Mouse (Mus musculus) hindbrain, embryonic 11.5 days (tissue): ENCODE measurements around the gene Mapk3. TPM values are rescaled to one million over a fixed set of nuclear protein-coding genes. Genes with fewer than 3 reads are reported as not detected.

Experiments used
- ATAC-seq: fragments of 200-750 bp; cut with Nextera tagmentation; 2 replicates; pipeline ENCODE4 v1.8.0; 2017; ENCODE audit warnings: mild to moderate bottlenecking, moderate TSS enrichment, moderate library complexity; ENCODE audit not compliant: low FRiP score
- DNase-seq: peaks from one replicate; pipeline ENCODE4 v3.0.0-alpha.2; 2015; ENCODE audit warnings: low spot score
- H3K27ac ChIP-seq: fragments of 300-500 bp; sonication (generic); 2 replicates; pipeline ENCODE4 v1.5.1; 2014; ENCODE audit warnings: mild to moderate bottlenecking, low read depth, low read length
- H3K27me3 ChIP-seq: fragments of 300-500 bp; sonication (generic); 2 replicates; pipeline ENCODE4 v1.6.1; 2014; ENCODE audit warnings: mild to moderate bottlenecking, low read length, moderate library complexity, mixed read lengths; ENCODE audit not compliant: control insufficient read depth, insufficient read depth
- H3K36me3 ChIP-seq: fragments of 300-500 bp; sonication (generic); 2 replicates; pipeline ENCODE4 v1.6.1; 2014; ENCODE audit warnings: mild to moderate bottlenecking, low read length, moderate library complexity, mixed read lengths; ENCODE audit not compliant: control insufficient read depth, insufficient read depth
- H3K4me1 ChIP-seq: fragments of 300-500 bp; sonication (generic); replicated peaks from 2 replicates; pipeline ENCODE4 v1.6.1; 2014; ENCODE audit warnings: low read length, mixed read lengths; ENCODE audit not compliant: control insufficient read depth, insufficient read depth
- H3K4me2 ChIP-seq: fragments of 300-500 bp; sonication (generic); replicated peaks from 2 replicates; pipeline ENCODE4 v1.6.1; 2014; ENCODE audit warnings: mild to moderate bottlenecking, low read depth, low read length
- H3K4me3 ChIP-seq: fragments of 300-500 bp; sonication (generic); 2 replicates; pipeline ENCODE4 v1.5.1; 2014; ENCODE audit warnings: low read depth, low read length
- H3K9ac ChIP-seq: fragments of 300-500 bp; sonication (generic); 2 replicates; pipeline ENCODE4 v1.6.1; 2014; ENCODE audit warnings: low read depth, low read length
- H3K9me3 ChIP-seq: fragments of 300-500 bp; sonication (generic); 2 replicates; pipeline ENCODE4 v1.6.1; 2016; ENCODE audit warnings: low read length; ENCODE audit not compliant: control insufficient read depth
- WGBS: fragments of 180-500 bp; shearing (Covaris S2); extraction: QIAGEN DNeasy Blood & Tissue Kit; methylation state at CpG from one replicate; pipeline ENCODE4 v1.1.7; 2014; 5-methylcytosine and 5-hydroxymethylcytosine counted together
- polyA plus RNA-seq: library from polyadenylated mRNA; unstranded; fragments of >200 nt; fragmentation: Nextera tagmentation; extraction: Ambion mirVana; gene quantifications from 2 replicates; pipeline ENCODE4 v1.2.1, GENCODE M21; 2014

The Mapk3 gene
- polyA plus RNA-seq, 1 experiment from 2014 or later: 51.8 TPM

DNA sequence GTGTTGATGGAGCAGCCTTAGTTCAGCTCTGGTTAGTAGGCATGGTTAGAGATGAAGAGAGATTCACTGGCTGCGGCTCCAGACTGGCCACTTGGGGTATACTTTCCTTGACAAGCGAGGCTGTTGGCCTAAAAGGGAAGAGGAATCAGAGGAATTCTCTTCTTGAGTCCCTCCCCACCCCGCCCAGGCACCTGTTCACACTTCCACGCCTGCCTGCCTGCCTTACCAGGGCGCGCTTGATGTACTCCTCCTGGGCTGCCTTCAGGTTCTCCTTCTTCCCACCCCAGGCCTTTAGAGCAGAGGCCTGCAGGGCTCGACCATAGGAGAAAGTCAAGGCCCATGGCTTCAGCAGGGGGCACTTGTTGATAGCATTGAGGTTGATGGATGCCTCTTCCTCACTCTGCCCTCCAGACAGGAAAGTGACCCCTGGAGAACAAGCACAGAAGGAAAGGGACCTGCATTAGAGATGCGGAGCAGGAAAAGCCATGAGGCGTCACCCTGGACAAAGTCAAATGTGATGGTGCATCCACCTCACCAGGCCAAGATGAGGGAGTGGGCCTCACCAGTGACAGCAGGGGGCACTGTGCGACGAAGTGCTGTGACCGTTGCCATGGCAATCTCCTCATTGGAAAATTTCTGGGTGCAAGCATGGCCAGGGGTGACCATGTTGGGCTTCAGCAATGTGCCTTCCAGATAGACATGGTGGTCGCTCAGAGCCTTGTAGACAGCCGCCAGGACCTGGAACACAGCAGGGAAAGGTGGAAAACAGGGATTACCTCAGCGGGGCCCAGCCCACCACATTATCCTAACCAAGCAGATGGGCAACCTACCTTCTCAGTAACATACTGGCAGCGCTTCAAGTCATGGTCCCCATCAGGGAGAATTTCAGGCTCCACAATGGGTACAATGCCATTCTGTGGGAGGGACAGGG is 36.3 kb downstream of the Mapk3 start:
- Histone ChIP-seq H3K4me2 (no peak overlapping the region), H3K9me3 (no peaks in the 10 kb centered on the region), H3K4me1 (peaks cover 7% of the 10 kb centered on the region), H3K9ac (no peak overlapping the region), H3K27me3 (no peaks in the 10 kb centered on the region), H3K4me3 (no peak overlapping the region), H3K27ac (no peak overlapping the region), H3K36me3 (0 out of 2 replicates have a peak, but pooled peaks cover 3% of the 10 kb centered on the region)
- 78% methylated on average over 16 of the region's 16 CpGs for WGBS
- no peak for DNase-seq
- ATAC-seq: no peak

DNA sequence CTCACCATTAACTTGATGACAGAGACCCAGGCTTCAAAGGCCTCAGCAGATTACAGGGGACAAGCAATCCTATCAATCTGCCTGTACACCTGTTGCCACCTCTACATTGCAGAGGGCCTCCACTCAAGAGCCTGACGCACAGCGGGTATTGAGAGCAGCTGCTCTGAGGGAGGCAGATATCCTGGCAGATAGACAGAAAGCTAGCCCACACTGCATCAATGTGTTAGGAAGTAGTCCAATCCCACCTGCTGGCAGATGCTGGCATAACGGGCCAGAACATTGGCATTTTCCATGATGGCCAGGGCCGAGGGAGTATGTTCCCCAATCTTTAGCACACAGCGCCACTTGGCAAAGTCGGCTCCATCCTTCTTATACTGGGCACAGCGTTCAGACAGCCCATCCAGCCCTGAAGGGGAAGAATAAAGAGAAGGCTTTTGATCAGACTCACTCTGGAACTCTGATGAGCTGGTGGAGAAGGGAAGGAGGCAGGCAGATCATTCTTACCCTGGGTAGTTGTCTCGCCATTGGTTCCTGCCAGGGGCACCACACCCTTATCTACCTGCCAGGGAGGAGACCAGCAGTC is 37.0 kb downstream of the Mapk3 start:
- 80% methylated on average over 8 of the region's 8 CpGs for WGBS
- Histone ChIP-seq H3K36me3 (0 out of 2 replicates have a peak, but pooled peaks cover 3% of the 10 kb centered on the region), H3K27me3 (no peaks in the 10 kb centered on the region), H3K4me1 (peaks cover 2% of the 10 kb centered on the region), H3K27ac (no peak overlapping the region), H3K4me2 (no peak overlapping the region), H3K9ac (no peak overlapping the region), H3K4me3 (no peak overlapping the region), H3K9me3 (no peaks in the 10 kb centered on the region)
- no peak for ATAC-seq
- no peak for DNase-seq

GRCm38 (mm10) chr7:126797411-126798126 is 38.2 kb downstream of the Mapk3 start, which contains the start of gene Fam57b:
TSS of gene Fam57b (plus strand) at chr7:126797668.
- peak within 1 kb of the TSS; percentile 75 for H3K4me3 ChIP-seq
- peak within 1 kb of the TSS; percentile 88 for H3K9ac ChIP-seq
- ATAC-seq (no peak), DNase-seq (no peak)
- WGBS: 35% methylated on average over 21 of the region's 21 CpGs
- H3K27me3 ChIP-seq: no peaks in the 10 kb centered on the region
- H3K9me3 ChIP-seq: no peaks in the 10 kb centered on the region
- peak within 1 kb of the TSS; percentile 89 for H3K4me2 ChIP-seq
- peaks cover 2% of the 10 kb centered on the region for H3K4me1 ChIP-seq
- peak within 1 kb of the TSS; percentile 88 for H3K27ac ChIP-seq
- H3K36me3 ChIP-seq: 0 out of 2 replicates have a peak, but pooled peaks cover 3% of the 10 kb centered on the region

DNA sequence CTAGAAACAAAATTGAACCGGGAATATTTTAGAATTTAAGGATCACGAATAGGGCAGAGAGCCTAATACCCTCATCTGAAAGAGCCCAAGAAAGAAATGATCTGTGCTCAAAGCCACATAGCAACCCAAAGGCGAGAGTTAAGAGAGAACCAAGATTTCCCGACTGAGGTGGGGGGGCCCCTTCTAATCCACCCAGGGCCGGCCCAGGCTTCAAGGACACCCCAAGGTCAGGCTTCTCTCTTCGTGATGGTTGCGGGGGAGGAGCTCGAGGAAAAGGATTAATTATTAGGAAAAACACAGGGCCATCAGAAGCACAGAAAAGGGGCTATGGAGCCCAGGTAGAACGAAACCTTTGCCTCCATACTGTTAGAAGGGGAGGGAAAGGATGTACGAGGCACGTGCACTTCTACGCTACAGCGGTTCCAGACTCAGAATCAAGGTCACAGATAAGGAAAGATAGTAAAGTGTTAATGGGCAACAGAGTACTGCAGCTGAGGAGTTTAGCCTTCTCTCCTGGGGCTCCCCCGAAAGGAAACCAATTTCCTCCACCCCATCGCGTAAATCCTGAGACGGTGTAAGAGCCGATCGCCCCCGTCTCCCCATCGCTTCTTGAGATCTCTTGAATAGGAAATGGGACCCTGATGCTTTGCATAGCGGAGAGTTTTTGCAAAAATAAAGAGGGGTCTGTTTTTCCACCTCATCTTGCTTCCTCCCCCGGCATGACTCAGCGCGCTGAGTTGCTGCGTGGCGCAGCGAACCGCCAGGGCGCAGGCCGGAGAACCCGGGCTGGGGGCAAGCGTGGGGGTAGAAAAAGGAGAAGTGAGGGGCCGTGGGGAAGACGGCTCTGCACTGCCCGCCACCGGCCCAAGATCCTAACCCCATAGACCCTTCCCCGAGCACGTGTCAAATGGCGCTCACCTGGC is 39.0 kb downstream of the Mapk3 start:
- 1% methylated on average over 40 of the region's 40 CpGs for WGBS
- Histone ChIP-seq H3K9me3 (no peaks in the 10 kb centered on the region), H3K4me2 (peak overlapping the region; percentile 89), H3K4me1 (peaks cover 2% of the 10 kb centered on the region), H3K27ac (peak overlapping the region; percentile 88), H3K4me3 (peak overlapping the region; percentile 75), H3K36me3 (0 out of 2 replicates have a peak, but pooled peaks cover 3% of the 10 kb centered on the region), H3K9ac (peak overlapping the region; percentile 88), H3K27me3 (no peaks in the 10 kb centered on the region)
- DNase-seq: no peak
- no peak for ATAC-seq

GRCm38 (mm10) chr7:126799050-126799467 is 39.7 kb downstream of the Mapk3 start:
- Histone ChIP-seq H3K9ac (peak overlapping the region; percentile 88), H3K9me3 (no peaks in the 10 kb centered on the region), H3K4me1 (peaks cover 2% of the 10 kb centered on the region), H3K4me3 (peak overlapping the region; percentile 75), H3K36me3 (0 out of 2 replicates have a peak, but pooled peaks cover 3% of the 10 kb centered on the region), H3K27me3 (no peaks in the 10 kb centered on the region), H3K27ac (peak overlapping the region; percentile 89), H3K4me2 (peak overlapping the region; percentile 89)
- ATAC-seq (peak; percentile 96), DNase-seq (peak; percentile 94)
- 0% methylated on average over 27 of the region's 36 CpGs for WGBS

DNA sequence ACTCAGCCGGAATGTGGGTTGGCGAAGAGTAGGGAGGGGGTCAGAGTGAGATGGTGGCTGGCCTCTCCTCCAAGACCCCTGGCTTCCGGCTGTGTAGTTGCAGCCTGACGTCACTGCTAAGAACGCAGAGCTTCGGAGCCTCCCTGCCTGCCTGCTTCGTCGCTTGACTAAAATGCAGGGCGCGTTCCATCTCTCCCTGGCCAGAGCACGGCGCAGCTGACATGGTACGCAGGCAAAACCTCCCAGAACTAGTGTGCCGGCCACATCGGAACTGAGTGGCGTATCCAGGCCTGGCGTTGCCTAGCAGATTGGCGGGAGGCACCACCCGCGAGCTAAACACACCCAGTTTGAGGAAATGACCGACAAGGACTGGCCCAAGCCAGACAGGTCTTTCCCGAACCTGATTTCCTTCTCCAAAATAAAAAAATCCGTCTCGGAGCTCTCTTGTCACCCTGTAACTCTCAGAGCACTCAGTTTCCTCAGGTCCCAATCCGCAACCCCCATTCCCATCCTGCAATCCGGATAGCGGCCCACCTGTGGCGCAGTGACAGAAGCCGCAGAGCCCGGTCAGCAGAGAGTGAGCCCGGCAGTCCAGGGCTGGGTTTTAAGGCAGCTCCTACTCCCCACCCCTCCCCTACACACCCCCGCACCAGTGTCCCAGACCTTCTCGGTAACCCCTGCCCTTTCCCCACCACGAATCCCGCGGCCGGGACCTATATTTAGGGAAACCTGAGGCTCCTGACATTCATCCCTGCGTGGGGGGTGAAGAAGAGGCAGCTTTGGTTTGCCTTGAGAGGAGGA is 40.3 kb downstream of the Mapk3 start:
- Histone ChIP-seq H3K4me2 (peak overlapping the region; percentile 89), H3K4me3 (peak overlapping the region; percentile 75), H3K9me3 (no peaks in the 10 kb centered on the region), H3K27ac (peak overlapping the region; percentile 89), H3K36me3 (0 out of 2 replicates have a peak, but pooled peaks cover 3% of the 10 kb centered on the region), H3K4me1 (peaks cover 2% of the 10 kb centered on the region), H3K9ac (peak overlapping the region; percentile 64), H3K27me3 (no peaks in the 10 kb centered on the region)
- 2% methylated on average over 38 of the region's 38 CpGs for WGBS
- DNase-seq: peak; percentile 87
- peak; percentile 93 for ATAC-seq

DNA sequence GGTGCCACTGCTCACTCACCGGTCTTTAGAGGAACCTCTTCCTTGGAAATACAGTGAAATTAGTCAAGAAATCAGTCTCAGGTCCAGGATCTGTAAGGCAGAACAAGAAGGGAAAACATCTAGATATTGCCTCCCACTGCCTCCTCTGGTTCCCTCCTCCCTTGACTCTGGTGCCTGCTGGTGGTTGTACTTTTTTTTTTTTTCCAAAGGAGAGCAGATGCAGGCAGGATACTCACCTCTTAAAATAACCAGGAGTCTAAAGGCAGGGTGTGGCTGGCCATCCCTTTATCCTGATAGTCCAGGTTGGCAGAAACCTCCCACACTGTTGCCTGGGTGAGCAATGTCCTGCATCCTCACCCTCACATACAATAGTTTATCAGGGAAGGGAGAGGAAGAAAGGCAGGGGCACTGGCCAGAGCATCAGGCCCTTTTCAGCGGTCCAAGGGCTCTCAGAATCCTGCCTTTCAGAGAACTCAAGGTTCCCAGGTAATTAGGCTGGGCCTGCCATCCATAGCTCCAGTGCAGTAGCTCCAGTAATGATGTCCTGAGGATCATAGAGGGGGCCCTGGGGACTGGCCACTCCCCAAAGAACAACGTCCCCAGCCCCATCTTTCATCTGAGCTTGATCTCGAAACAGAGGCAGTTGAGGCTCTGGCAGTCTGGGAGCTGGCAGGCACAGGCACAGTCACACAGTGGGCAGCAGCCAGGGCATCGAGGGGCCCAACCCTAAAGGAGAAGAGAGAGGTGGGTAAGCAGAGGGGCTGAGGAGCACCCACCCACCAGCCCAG is 41.1 kb downstream of the Mapk3 start:
- DNase-seq (no peak), ATAC-seq (no peak)
- H3K27me3 ChIP-seq: no peaks in the 10 kb centered on the region
- H3K9me3 ChIP-seq: no peaks in the 10 kb centered on the region
- H3K27ac ChIP-seq: peak overlapping the region; percentile 89; the same call in 1 of the 2 replicates
- H3K36me3 ChIP-seq: peaks cover 5% of the 10 kb centered on the region; the same call in 1 of the 2 replicates
- 48% methylated on average over 5 of the region's 5 CpGs for WGBS
- peak overlapping the region; percentile 64 for H3K9ac ChIP-seq
- H3K4me3 ChIP-seq: peak overlapping the region; percentile 75
- peaks cover 2% of the 10 kb centered on the region for H3K4me1 ChIP-seq
- peak overlapping the region; percentile 89 for H3K4me2 ChIP-seq
